Mouse (Mus musculus): ENCODE results near the gene A930004D18Rik. TPM values are rescaled to one million over a fixed set of nuclear protein-coding genes. Genes with fewer than 3 reads are reported as not detected.
"Not testable (repeated sequence)": the region's sequence is repeated elsewhere in the genome, so short reads cannot be mapped to it uniquely, and the experiment has no call there.

A930004D18Rik gene
- polyA plus RNA-seq, 1 experiment: 1.8 TPM

- H3K27me3 ChIP-seq (ENCODE audit: control insufficient read depth, insufficient read depth, insufficient read length): no peaks in the 10 kb centered on the region
- H3K4me3 ChIP-seq: no peak overlapping the region
- H3K79me2 ChIP-seq (ENCODE audit: control insufficient read depth, insufficient read depth): no peaks in the 10 kb centered on the region
- H3K4me2 ChIP-seq (ENCODE audit: low read depth): no peak overlapping the region
- no peaks in the 10 kb centered on the region for H3K36me3 ChIP-seq (ENCODE audit: control insufficient read depth, insufficient read depth)
- no peak for TF ChIP-seq TCF12 (IDR thresholded peaks at IDR 0.05; ENCODE audit: insufficient read depth, poor library complexity, severe bottlenecking)
- no peak overlapping the region for H3ac ChIP-seq (ENCODE audit: control insufficient read depth, insufficient read length)
Measured at GRCm38 (mm10) chr2:17989115-17989514, 48.4 kb downstream of the A930004D18Rik start.

DNA sequence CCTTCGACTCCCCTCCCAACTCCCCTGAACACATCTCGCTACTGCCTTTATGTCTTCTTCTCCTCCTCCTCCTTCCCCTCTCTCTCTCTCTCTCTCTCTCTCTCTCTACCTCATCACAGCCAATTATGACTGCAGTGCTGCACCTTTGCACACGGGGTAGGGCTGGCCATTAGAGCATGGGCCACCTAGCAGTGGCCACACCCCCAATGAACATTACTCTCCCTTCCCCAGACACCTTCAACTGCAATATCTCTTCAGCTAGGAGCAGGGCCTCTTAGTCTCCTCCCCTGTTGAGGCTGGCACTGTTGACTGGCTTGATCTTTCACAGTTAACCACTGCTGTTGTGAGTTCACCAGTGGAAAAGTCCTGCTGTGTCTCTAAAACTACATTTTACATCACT is 50.8 kb downstream of the A930004D18Rik start:
- H3ac ChIP-seq (ENCODE audit: control insufficient read depth, insufficient read length): no peak overlapping the region
- TF ChIP-seq POLR2A (IDR thresholded peaks at IDR 0.05; ENCODE audit: insufficient read length, low read depth): no peak
- no peak for TF ChIP-seq TCF3 (IDR thresholded peaks at IDR 0.05; ENCODE audit: insufficient read length, low read depth)
- TF ChIP-seq MAX (IDR thresholded peaks at IDR 0.05; ENCODE audit: low read depth): no peak
- TF ChIP-seq REST (IDR thresholded peaks at IDR 0.05; ENCODE audit: insufficient read depth, insufficient read length): no peak
- no peak for TF ChIP-seq TCF12 (IDR thresholded peaks at IDR 0.05; ENCODE audit: insufficient read depth, poor library complexity, severe bottlenecking)
- TF ChIP-seq USF1 (IDR thresholded peaks at IDR 0.05; ENCODE audit: low read depth): no peak
- TF ChIP-seq E2F4 (IDR thresholded peaks at IDR 0.05; ENCODE audit: insufficient read depth): no peak
- no peaks in the 10 kb centered on the region for H3K27me3 ChIP-seq (ENCODE audit: control insufficient read depth, insufficient read depth, insufficient read length)
- H3K79me2 ChIP-seq (ENCODE audit: control insufficient read depth, insufficient read depth): no peaks in the 10 kb centered on the region
- H3K4me3 ChIP-seq: no peak overlapping the region
- no peaks in the 10 kb centered on the region for H3K36me3 ChIP-seq (ENCODE audit: control insufficient read depth, insufficient read depth)
- H3K4me2 ChIP-seq (ENCODE audit: low read depth): no peak overlapping the region

GRCm38 (mm10) chr2:17984774-17985173 is 52.8 kb downstream of the A930004D18Rik start:
- TF ChIP-seq MYOG (IDR thresholded peaks at IDR 0.05; ENCODE audit: control insufficient read depth in 1 of 3, insufficient read depth in 1 of 3, insufficient read length in 2 of 3, low read depth in 2 of 3): no peak
- peak in 1 of 3 experiments; percentile 9 for TF ChIP-seq MYOD1 (IDR thresholded peaks at IDR 0.05; ENCODE audit: control insufficient read depth in 1 of 3, insufficient read length in 2 of 3, low read depth in 2 of 3)
- TF ChIP-seq CEBPB (IDR thresholded peaks at IDR 0.05; ENCODE audit: insufficient read depth, poor library complexity, severe bottlenecking): 0 out of 2 replicates have a peak, but pooled peaks have one; percentile 25
- H3K27me3 ChIP-seq (ENCODE audit: control insufficient read depth, insufficient read depth, insufficient read length): no peaks in the 10 kb centered on the region
- H3ac ChIP-seq (ENCODE audit: control insufficient read depth, insufficient read length): no peak overlapping the region

GRCm38 (mm10) chr2:17982747-17983146 is 54.8 kb downstream of the A930004D18Rik start:
- H3ac ChIP-seq (ENCODE audit: control insufficient read depth, insufficient read length): no peak overlapping the region
- H3K27me3 ChIP-seq (ENCODE audit: control insufficient read depth, insufficient read depth, insufficient read length): no peaks in the 10 kb centered on the region
- H3K4me2 ChIP-seq (ENCODE audit: low read depth): no peak overlapping the region
- H3K4me3 ChIP-seq: no peak overlapping the region
- TF ChIP-seq MYOD1 (IDR thresholded peaks at IDR 0.05; ENCODE audit: control insufficient read depth in 1 of 3, insufficient read length in 2 of 3, low read depth in 2 of 3) (no peak), POLR2A (IDR thresholded peaks at IDR 0.05; ENCODE audit: insufficient read length, low read depth) (no peak), REST (IDR thresholded peaks at IDR 0.05; ENCODE audit: insufficient read depth, insufficient read length) (no peak), POLR2AphosphoS2 (IDR thresholded peaks at IDR 0.05; ENCODE audit: insufficient read length, low read depth) (no peak), SRF (IDR thresholded peaks at IDR 0.05; ENCODE audit: control insufficient read depth, insufficient read length, low read depth) (no peak), TCF12 (IDR thresholded peaks at IDR 0.05; ENCODE audit: insufficient read depth, poor library complexity, severe bottlenecking) (no peak), MYOG (IDR thresholded peaks at IDR 0.05; ENCODE audit: control insufficient read depth in 1 of 3, insufficient read depth in 1 of 3, insufficient read length in 2 of 3, low read depth in 2 of 3) (no peak)
- H3K79me2 ChIP-seq (ENCODE audit: control insufficient read depth, insufficient read depth): no peaks in the 10 kb centered on the region
- H3K36me3 ChIP-seq (ENCODE audit: control insufficient read depth, insufficient read depth): no peaks in the 10 kb centered on the region

More at GRCm38 (mm10) chr2:17984774-17985173, 52.8 kb downstream of the A930004D18Rik start:
- Histone ChIP-seq H3K4me3 (no peak overlapping the region), H3K36me3 (ENCODE audit: control insufficient read depth, insufficient read depth) (no peaks in the 10 kb centered on the region), H3K79me2 (ENCODE audit: control insufficient read depth, insufficient read depth) (no peaks in the 10 kb centered on the region), H3K4me2 (ENCODE audit: low read depth) (peak overlapping the region; percentile 12)

- Histone ChIP-seq H3K4me3 (no peak overlapping the region), H3K27me3 (ENCODE audit: control insufficient read depth, insufficient read depth, insufficient read length) (no peaks in the 10 kb centered on the region), H3K4me2 (ENCODE audit: low read depth) (no peak overlapping the region), H3ac (ENCODE audit: control insufficient read depth, insufficient read length) (no peak overlapping the region), H3K36me3 (ENCODE audit: control insufficient read depth, insufficient read depth) (no peaks in the 10 kb centered on the region), H3K79me2 (ENCODE audit: control insufficient read depth, insufficient read depth) (no peaks in the 10 kb centered on the region)
- TF ChIP-seq MYOD1 (IDR thresholded peaks at IDR 0.05; ENCODE audit: control insufficient read depth in 1 of 3, insufficient read length in 2 of 3, low read depth in 2 of 3): no peak
- no peak for TF ChIP-seq REST (IDR thresholded peaks at IDR 0.05; ENCODE audit: insufficient read depth, insufficient read length)
- TF ChIP-seq POLR2AphosphoS2 (IDR thresholded peaks at IDR 0.05; ENCODE audit: insufficient read length, low read depth): no peak
- no peak for TF ChIP-seq E2F4 (IDR thresholded peaks at IDR 0.05; ENCODE audit: insufficient read depth)
- TF ChIP-seq POLR2A (IDR thresholded peaks at IDR 0.05; ENCODE audit: insufficient read length, low read depth): no peak
- TF ChIP-seq SRF (IDR thresholded peaks at IDR 0.05; ENCODE audit: control insufficient read depth, insufficient read length, low read depth): no peak
- no peak for TF ChIP-seq CEBPB (IDR thresholded peaks at IDR 0.05; ENCODE audit: insufficient read depth, poor library complexity, severe bottlenecking)
- TF ChIP-seq MAX (IDR thresholded peaks at IDR 0.05; ENCODE audit: low read depth): no peak
- TF ChIP-seq TCF3 (IDR thresholded peaks at IDR 0.05; ENCODE audit: insufficient read length, low read depth): no peak
- no peak for TF ChIP-seq USF1 (IDR thresholded peaks at IDR 0.05; ENCODE audit: low read depth)
- TF ChIP-seq MYOG (IDR thresholded peaks at IDR 0.05; ENCODE audit: control insufficient read depth in 1 of 3, insufficient read depth in 1 of 3, insufficient read length in 2 of 3, low read depth in 2 of 3): no peak
- TF ChIP-seq TCF12 (IDR thresholded peaks at IDR 0.05; ENCODE audit: insufficient read depth, poor library complexity, severe bottlenecking): no peak
Measured at GRCm38 (mm10) chr2:17978706-17979105, 58.8 kb downstream of the A930004D18Rik start.

DNA sequence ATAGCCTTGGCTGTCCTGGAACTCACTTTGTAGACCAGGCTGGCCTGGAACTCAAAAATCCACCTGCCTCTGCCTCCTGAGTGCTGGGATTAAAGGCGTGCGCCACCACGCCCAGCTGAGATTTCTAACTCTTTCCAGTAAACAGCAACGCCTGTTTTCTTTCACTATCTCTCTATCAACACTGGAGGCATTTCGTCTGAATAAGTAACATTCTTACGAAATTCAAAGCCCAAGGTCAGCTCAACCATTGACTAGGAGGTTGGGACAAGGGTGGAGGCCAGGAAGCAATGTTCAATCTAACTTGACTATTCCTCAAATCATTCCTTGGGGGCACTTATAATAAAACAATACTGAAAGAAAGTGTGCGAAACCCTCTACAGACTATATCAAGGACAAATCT is 59.3 kb downstream of the A930004D18Rik start:
- H3ac ChIP-seq (ENCODE audit: control insufficient read depth, insufficient read length); H3K36me3 ChIP-seq (ENCODE audit: control insufficient read depth, insufficient read depth); H3K27me3 ChIP-seq (ENCODE audit: control insufficient read depth, insufficient read depth, insufficient read length); H3K79me2 ChIP-seq (ENCODE audit: control insufficient read depth, insufficient read depth); H3K4me3 ChIP-seq; H3K4me2 ChIP-seq (ENCODE audit: low read depth): not testable (repeated sequence)

GRCm38 (mm10) chr2:17977645-17978044 is 59.9 kb downstream of the A930004D18Rik start:
- H3K4me3 ChIP-seq; H3K4me2 ChIP-seq (ENCODE audit: low read depth); H3K79me2 ChIP-seq (ENCODE audit: control insufficient read depth, insufficient read depth); H3K27me3 ChIP-seq (ENCODE audit: control insufficient read depth, insufficient read depth, insufficient read length); H3K36me3 ChIP-seq (ENCODE audit: control insufficient read depth, insufficient read depth); H3ac ChIP-seq (ENCODE audit: control insufficient read depth, insufficient read length): not testable (repeated sequence)
